Mouse (Mus musculus) kidney, postnatal 10 days (tissue): ENCODE measurements at regions not wholly inside any gene's neighbourhood (a gene's known extent, or its start where the extent isn't known, plus 50 kb on each side); places are given as distances from the start of the nearest gene placed in this dataset.

Experiments used
- DNase-seq: peaks from one replicate; pipeline ENCODE4 v3.0.0; 2021; ENCODE audit warnings: mixed read lengths

GRCm38 (mm10) chr3:38207867-38208266, 276.8 kb downstream of the Ankrd50 start:
- DNase-seq, result no peak

- peak; percentile 91 for DNase-seq
Observed at GRCm38 (mm10) chr3:38201861-38202656, 282.6 kb downstream of the Ankrd50 start.

- DNase-seq, result no peak
Observed at GRCm38 (mm10) chr3:38194001-38194400, 290.6 kb downstream of the Ankrd50 start.

GRCm38 (mm10) chr3:38187406-38187896, 297.2 kb downstream of the Ankrd50 start:
- DNase-seq, result no peak

- no peak for DNase-seq
Observed at GRCm38 (mm10) chr3:38186503-38186902, 298.1 kb downstream of the Ankrd50 start.

GRCm38 (mm10) chr3:38178295-38178694, 306.3 kb downstream of the Ankrd50 start:
- DNase-seq, result no peak

GRCm38 (mm10) chr3:38175946-38176345, 308.7 kb downstream of the Ankrd50 start:
- no peak for DNase-seq

GRCm38 (mm10) chr3:38174735-38175280, 309.8 kb downstream of the Ankrd50 start:
- DNase-seq, result peak; percentile 56

- no peak for DNase-seq
Observed at GRCm38 (mm10) chr3:38152408-38152807, 332.2 kb downstream of the Ankrd50 start.

GRCm38 (mm10) chr3:38151821-38152220, 332.8 kb downstream of the Ankrd50 start:
- DNase-seq, result no peak

GRCm38 (mm10) chr3:38146663-38147062, 338.0 kb downstream of the Ankrd50 start:
- no peak for DNase-seq

- DNase-seq, result peak; percentile 31
Observed at GRCm38 (mm10) chr3:38145444-38145843, 339.2 kb downstream of the Ankrd50 start.

GRCm38 (mm10) chr3:38144650-38145049, 340.0 kb downstream of the Ankrd50 start:
- peak; percentile 51 for DNase-seq

GRCm38 (mm10) chr3:38143147-38143883, 341.3 kb downstream of the Ankrd50 start:
- peak; percentile 90 for DNase-seq

GRCm38 (mm10) chr3:38139387-38139786, 345.3 kb downstream of the Ankrd50 start:
- DNase-seq, result no peak

- no peak for DNase-seq
Observed at GRCm38 (mm10) chr3:38138014-38138413, 346.6 kb downstream of the Ankrd50 start.

- peak; percentile 41 for DNase-seq
Observed at GRCm38 (mm10) chr3:38135808-38136214, 348.8 kb downstream of the Ankrd50 start.

GRCm38 (mm10) chr3:38134425-38134824, 350.2 kb downstream of the Ankrd50 start:
- DNase-seq, result no peak

- no peak for DNase-seq
Observed at GRCm38 (mm10) chr3:38131887-38132220, 352.8 kb downstream of the Ankrd50 start.

- peak; percentile 73 for DNase-seq
Observed at GRCm38 (mm10) chr3:38131176-38131886, 353.3 kb downstream of the Ankrd50 start.

GRCm38 (mm10) chr3:38130088-38130487, 354.6 kb downstream of the Ankrd50 start:
- no peak for DNase-seq

GRCm38 (mm10) chr3:38129167-38129500, 355.5 kb downstream of the Ankrd50 start:
- no peak for DNase-seq
